Mouse (Mus musculus) liver, embryonic 14.5 days (tissue): ENCODE data around the gene Cd9.

Source experiments
- CTCF ChIP-seq: IDR thresholded peaks from 2 replicates; pipeline ENCODE4 v1.5.1; 2016; ENCODE audit warnings: antibody characterized with exemption, low read depth, control low read depth
- EP300 ChIP-seq: IDR thresholded peaks from 2 replicates; pipeline ENCODE4 v1.6.1; 2016; ENCODE audit warnings: antibody characterized with exemption, low read depth

- TF ChIP-seq CTCF (no peak), EP300 (no peak)
Observed at GRCm38 (mm10) chr6:125484721-125485120, 9.9 kb downstream of the Cd9 start.
